Mouse (Mus musculus) cerebellum, adult 2 months (tissue): ENCODE data around the gene Gpr142.

Source experiments
- CTCF ChIP-seq: fragments of 200-500 bp; IDR thresholded peaks from 2 replicates; pipeline ENCODE4 v1.5.1; 2011; ENCODE audit warnings: low read depth, mild to moderate bottlenecking, control low read depth, low read length, moderate library complexity, borderline replicate concordance; ENCODE audit not compliant: insufficient read depth
- POLR2A ChIP-seq: fragments of 200-500 bp; IDR thresholded peaks from 2 replicates; pipeline ENCODE4 v1.6.1; 2011; ENCODE audit warnings: low read length, control low read depth, borderline replicate concordance; ENCODE audit not compliant: insufficient read depth

DNA sequence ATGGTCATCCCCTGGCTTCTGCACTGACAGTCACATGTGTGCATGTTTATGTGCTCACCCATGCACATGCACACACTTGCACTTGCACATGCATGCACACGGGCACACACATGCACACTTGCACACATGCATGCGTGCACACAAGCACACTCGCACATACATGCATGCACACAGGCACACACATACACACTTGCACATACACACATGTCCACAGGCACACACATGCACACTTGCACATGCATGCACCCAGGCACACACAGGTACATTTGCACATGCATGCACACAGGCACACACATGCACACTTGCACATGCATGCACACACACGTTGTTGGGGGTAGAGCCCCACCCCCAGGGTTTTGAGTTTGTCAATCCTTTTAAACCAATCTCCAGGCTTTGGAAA, 18.2 kb downstream of the Gpr142 start:
- TF ChIP-seq CTCF, result no peak
- TF ChIP-seq POLR2A, result no peak
